Mouse (Mus musculus): ENCODE data around the gene Vmn1r74. TPM values are rescaled to one million over a fixed set of nuclear protein-coding genes. Genes with fewer than 3 reads are reported as not detected.
"Not testable (repeated sequence)": the region's sequence is repeated elsewhere in the genome, so short reads cannot be mapped to it uniquely, and the experiment has no call there.

Gene Vmn1r74
- total RNA-seq (2021), result not detected
- long read RNA-seq, experiment 1, result 0 reads
- long read RNA-seq, experiment 2, result 0 reads

GRCm38 (mm10) chr7:11833680-11834079 is at the start of gene Vmn1r74:
Gene Vmn1r74 (plus strand): TSS chr7:11833980.
- intact Hi-C loops (cut with DNase I), result no loop called here
- no peak for DNase-seq
- TF ChIP-seq CTCF (IDR thresholded peaks at IDR 0.05), result no peak
- no peak within 1 kb of the TSS for H3K4me3 ChIP-seq
- no peak within 1 kb of the TSS for H3K27ac ChIP-seq

GRCm38 (mm10) chr7:11813751-11814150 is 20.0 kb upstream of the Vmn1r74 start:
- no peak overlapping the region for H3K4me3 ChIP-seq
- DNase-seq, result no peak
- no peak overlapping the region for H3K27ac ChIP-seq
- no peak for TF ChIP-seq CTCF (IDR thresholded peaks at IDR 0.05)
- intact Hi-C loops (cut with DNase I), result no loop called here

- no peak for DNase-seq
- TF ChIP-seq CTCF (IDR thresholded peaks at IDR 0.05), result no peak
- intact Hi-C loops (cut with DNase I), result no loop called here
- H3K4me3 ChIP-seq, result no peak overlapping the region
- H3K27ac ChIP-seq, result no peak overlapping the region
These were observed 11.6 kb upstream of the Vmn1r74 start for GRCm38 (mm10) chr7:11822166-11822565.

GRCm38 (mm10) chr7:11823246-11823645 is 10.5 kb upstream of the Vmn1r74 start:
- intact Hi-C loops (cut with DNase I); DNase-seq; H3K4me3 ChIP-seq; H3K27ac ChIP-seq: not testable (repeated sequence)

GRCm38 (mm10) chr7:11874330-11874729 is 40.5 kb downstream of the Vmn1r74 start, which contains the start of gene Vmn1r75:
Gene Vmn1r75 (plus strand): TSS chr7:11874630.
- DNase-seq, result no peak
- Histone ChIP-seq H3K4me3 (no peak within 1 kb of the TSS), H3K27ac (no peak within 1 kb of the TSS)
- no peak for TF ChIP-seq CTCF (IDR thresholded peaks at IDR 0.05)
- intact Hi-C loops (cut with DNase I), result no loop called here

Other genes with a start within 250 kb of the Vmn1r74 start
- gene Zscan4-ps3, start 224.7 kb upstream of the Vmn1r74 start, total RNA-seq (2021), result not detected
- gene Vmn1r72, start 153.8 kb upstream of the Vmn1r74 start, total RNA-seq (2021), result not detected
- gene Vmn1r73, start 103.7 kb upstream of the Vmn1r74 start, total RNA-seq (2021), result not detected
- not detected for gene Vmn1r75, start 40.6 kb downstream of the Vmn1r74 start, total RNA-seq (2021)
- not detected for gene Vmn1r76, start 104.2 kb downstream of the Vmn1r74 start, total RNA-seq (2021)
- not detected for gene Vmn1r77, start 202.8 kb downstream of the Vmn1r74 start, total RNA-seq (2021)